Mouse (Mus musculus) hindbrain, embryonic 13.5 days (tissue): ENCODE data around the gene Gm42906. TPM values are rescaled to one million over a fixed set of nuclear protein-coding genes. Genes with fewer than 3 reads are reported as not detected.

Experiments used
- ATAC-seq: fragments of 200-750 bp; cut with Nextera tagmentation; 2 replicates; pipeline ENCODE4 v1.8.0; 2017; ENCODE audit warnings: moderate TSS enrichment; ENCODE audit not compliant: low FRiP score
- H3K27ac ChIP-seq: fragments of 300-500 bp; sonication (generic); 2 replicates; pipeline ENCODE4 v1.5.1; 2015; ENCODE audit warnings: inconsistent platforms, mild to moderate bottlenecking, moderate library complexity
- H3K27me3 ChIP-seq: fragments of 300-500 bp; sonication (generic); 2 replicates; pipeline ENCODE4 v1.6.1; 2015; ENCODE audit warnings: mild to moderate bottlenecking, inconsistent platforms
- H3K36me3 ChIP-seq: fragments of 300-500 bp; sonication (generic); 2 replicates; pipeline ENCODE4 v1.6.1; 2015; ENCODE audit warnings: mild to moderate bottlenecking, inconsistent platforms
- H3K4me1 ChIP-seq: fragments of 300-500 bp; sonication (generic); replicated peaks from 2 replicates; pipeline ENCODE4 v1.6.1; 2015; ENCODE audit warnings: inconsistent platforms
- H3K4me2 ChIP-seq: fragments of 300-500 bp; sonication (generic); 2 replicates; pipeline ENCODE4 v1.6.1; 2015; ENCODE audit warnings: inconsistent platforms, mild to moderate bottlenecking, moderate library complexity
- H3K4me3 ChIP-seq: fragments of 300-500 bp; sonication (generic); 2 replicates; pipeline ENCODE4 v1.5.1; 2015; ENCODE audit warnings: mild to moderate bottlenecking, inconsistent platforms
- H3K9ac ChIP-seq: fragments of 300-500 bp; sonication (generic); 2 replicates; pipeline ENCODE4 v1.6.1; 2015; ENCODE audit warnings: mild to moderate bottlenecking, inconsistent platforms
- H3K9me3 ChIP-seq: fragments of 300-500 bp; sonication (generic); 2 replicates; pipeline ENCODE4 v1.6.1; 2016; ENCODE audit warnings: inconsistent platforms
- WGBS: fragments of 180-500 bp; shearing (Covaris S2); methylation state at CpG from one replicate; pipeline ENCODE4 v1.1.7; 2015; 5-methylcytosine and 5-hydroxymethylcytosine counted together
- polyA plus RNA-seq: library from polyadenylated mRNA; unstranded; fragments of >200 nt; fragmentation: Nextera tagmentation; extraction: Ambion mirVana; gene quantifications from 2 replicates; pipeline ENCODE4 v1.2.1, GENCODE M21; 2015

Gene Gm42906
- polyA plus RNA-seq, 1 experiment from 2014 or later, result not detected

DNA sequence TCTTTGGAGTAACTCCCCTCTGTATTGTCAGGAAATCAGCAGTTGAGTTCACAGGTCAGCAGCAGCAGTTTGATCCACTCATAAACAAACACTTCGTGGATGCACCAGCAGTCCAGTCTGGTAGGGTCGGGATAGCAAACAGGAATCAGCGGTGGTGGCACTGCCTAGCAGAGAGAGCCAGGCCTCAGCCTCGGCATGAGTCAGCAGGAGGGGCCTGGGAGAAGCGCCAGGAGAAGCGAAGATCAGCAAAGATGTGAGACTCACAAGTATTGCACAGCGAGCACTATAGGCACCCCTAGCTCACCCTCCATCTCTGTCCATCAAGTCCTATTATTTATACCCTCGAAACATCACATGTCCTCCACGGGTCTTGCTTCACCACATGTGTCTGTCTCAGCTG is 189.2 kb downstream of the Gm42906 start:
- Histone ChIP-seq H3K4me1 (peaks cover 3% of the 10 kb centered on the region; the same call in 1 of the 2 replicates), H3K27me3 (peaks cover 11% of the 10 kb centered on the region; the same call in 1 of the 2 replicates), H3K4me2 (no peak overlapping the region), H3K9me3 (no peaks in the 10 kb centered on the region), H3K4me3 (no peak overlapping the region), H3K27ac (no peak overlapping the region), H3K36me3 (no peaks in the 10 kb centered on the region), H3K9ac (no peak overlapping the region)
- 78% methylated on average over 9 of the region's 9 CpGs for WGBS
- ATAC-seq, result no peak

DNA sequence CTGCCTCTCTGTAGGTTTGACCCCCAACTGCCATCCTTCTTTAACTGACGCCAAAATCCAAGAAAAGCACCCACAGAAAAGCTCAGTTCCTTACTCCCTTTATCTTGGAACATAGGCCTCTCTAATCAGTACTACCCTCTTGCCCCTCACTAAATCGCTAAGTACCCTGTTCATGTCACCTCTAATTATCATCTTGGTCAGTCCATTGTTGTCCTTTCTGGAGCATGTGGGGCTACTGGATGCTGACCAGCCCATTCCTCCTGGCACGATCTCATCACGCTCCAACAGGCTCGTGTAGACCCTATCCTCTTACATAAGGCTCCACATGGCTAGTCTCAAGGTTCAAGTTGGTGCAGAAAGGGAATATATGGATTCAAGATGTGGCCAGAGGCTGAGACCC is 191.6 kb downstream of the Gm42906 start:
- ATAC-seq, result no peak
- Histone ChIP-seq H3K4me1 (peaks cover 15% of the 10 kb centered on the region), H3K4me2 (no peak overlapping the region), H3K27me3 (peaks cover 27% of the 10 kb centered on the region), H3K9me3 (no peaks in the 10 kb centered on the region), H3K36me3 (no peaks in the 10 kb centered on the region), H3K4me3 (no peak overlapping the region), H3K9ac (no peak overlapping the region), H3K27ac (no peak overlapping the region)
- 80% methylated on average over 5 of the region's 5 CpGs for WGBS

DNA sequence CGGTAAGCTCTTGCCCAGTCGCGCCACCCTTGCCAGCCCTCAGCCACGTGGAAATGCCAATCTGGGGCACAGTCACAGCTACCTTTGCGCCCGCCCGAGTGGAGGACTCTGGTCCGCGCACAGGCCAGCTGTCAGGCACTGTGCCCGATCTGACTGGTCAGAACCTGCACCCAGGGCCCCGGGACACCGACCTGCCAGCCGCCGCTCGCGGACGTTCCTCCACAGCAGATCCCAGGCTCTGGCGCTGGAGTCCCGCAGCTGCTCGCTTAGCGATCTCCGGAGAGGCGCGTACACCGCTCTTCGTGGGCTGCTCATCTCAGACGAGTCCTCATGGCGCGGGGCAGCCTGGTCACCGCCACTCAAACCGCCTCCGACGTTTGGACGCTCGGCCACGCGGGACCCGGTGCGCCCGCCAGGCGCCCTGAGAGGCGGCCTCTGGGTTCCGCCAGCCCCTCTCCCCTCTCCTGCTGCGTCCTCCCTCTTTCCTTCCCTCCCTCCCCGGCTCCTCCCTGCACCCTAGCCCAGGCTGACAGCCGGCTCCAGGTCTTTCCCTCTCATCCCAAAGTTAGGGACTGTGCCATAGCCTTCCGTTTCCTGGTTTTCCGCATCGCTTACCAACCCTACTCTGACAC is 194.4 kb downstream of the Gm42906 start, which contains the start of gene Stard13:
Gene Stard13 (minus strand): TSS at position 437 of the 632 bp plus-strand sequence.
- H3K27ac ChIP-seq, result no peak within 1 kb of the TSS
- H3K36me3 ChIP-seq, result no peaks in the 10 kb centered on the region
- WGBS, result under 1% methylated on average over 49 of the region's 49 CpGs
- H3K4me3 ChIP-seq, result peak within 1 kb of the TSS; percentile 54
- peak; percentile 85 for ATAC-seq
- peaks cover 15% of the 10 kb centered on the region for H3K4me1 ChIP-seq
- peaks cover 27% of the 10 kb centered on the region for H3K27me3 ChIP-seq
- H3K9me3 ChIP-seq, result no peaks in the 10 kb centered on the region
- H3K9ac ChIP-seq, result peak within 1 kb of the TSS; percentile 79
- peak within 1 kb of the TSS; percentile 95 for H3K4me2 ChIP-seq

DNA sequence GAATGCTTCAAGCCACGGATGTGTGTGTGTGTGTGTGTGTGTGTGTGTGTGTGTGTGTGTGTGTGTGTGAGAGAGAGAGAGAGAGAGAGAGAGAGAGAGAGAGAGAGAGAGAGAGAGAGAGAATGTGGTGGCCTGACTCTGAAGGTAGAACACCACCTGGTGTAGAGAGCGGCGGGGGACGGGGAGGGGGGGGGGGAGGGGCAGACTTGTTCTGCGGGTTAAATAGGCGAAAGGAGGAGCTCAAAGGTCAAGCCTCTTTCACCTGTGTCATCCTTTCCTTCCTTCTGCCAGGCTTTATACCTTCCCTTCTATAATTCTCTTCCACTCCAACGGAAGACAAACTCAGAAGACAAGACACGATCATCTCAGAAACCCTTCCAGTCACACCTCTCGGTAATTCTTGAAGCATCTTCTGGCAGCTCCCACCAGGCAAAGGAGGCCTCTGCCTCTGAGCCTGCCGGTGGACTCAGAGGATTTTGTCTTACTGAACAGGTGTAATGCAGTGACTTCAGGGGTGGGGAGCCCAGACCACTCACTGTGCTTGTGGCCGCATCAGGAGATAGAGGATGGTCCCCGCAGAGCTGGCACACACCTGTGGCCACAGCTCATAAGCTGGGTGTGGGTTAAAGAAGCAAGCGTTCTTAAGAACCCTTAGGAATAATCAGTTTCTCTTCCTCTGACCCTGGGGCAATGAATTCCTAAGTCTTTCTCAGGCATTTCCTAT is 195.2 kb downstream of the Gm42906 start:
- Histone ChIP-seq H3K9ac (peak overlapping the region; percentile 79; the same call in 1 of the 2 replicates), H3K4me3 (peak overlapping the region; percentile 54), H3K4me1 (peaks cover 15% of the 10 kb centered on the region), H3K4me2 (peak overlapping the region; percentile 95), H3K27ac (no peak overlapping the region), H3K9me3 (no peaks in the 10 kb centered on the region), H3K36me3 (no peaks in the 10 kb centered on the region), H3K27me3 (peaks cover 27% of the 10 kb centered on the region)
- WGBS, result 37% methylated on average over 9 of the region's 13 CpGs
- 0 out of 2 replicates have a peak, but pooled peaks have one; percentile 14 for ATAC-seq

DNA sequence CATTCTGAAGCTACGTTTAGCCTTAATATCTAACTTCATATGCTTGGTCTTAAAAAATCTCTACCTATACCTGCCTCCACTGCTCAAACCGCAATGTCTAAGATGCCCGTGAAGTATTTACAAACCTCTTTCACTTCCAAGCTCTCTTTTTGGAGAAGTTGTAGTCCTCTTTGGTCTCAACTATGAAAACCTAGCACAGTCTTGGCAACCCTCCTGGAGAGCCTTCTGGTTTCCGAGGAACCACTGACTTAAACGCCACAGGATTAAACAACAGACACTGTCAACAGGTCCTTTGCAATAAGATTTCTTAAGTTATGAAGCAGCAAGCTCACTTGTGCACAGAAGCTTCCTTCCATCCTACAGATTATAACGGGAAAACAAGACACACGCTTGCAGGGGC is 196.1 kb downstream of the Gm42906 start:
- H3K36me3 ChIP-seq, result no peaks in the 10 kb centered on the region
- H3K4me1 ChIP-seq, result peaks cover 15% of the 10 kb centered on the region
- H3K4me2 ChIP-seq, result no peak overlapping the region
- peaks cover 27% of the 10 kb centered on the region for H3K27me3 ChIP-seq
- ATAC-seq, result no peak
- WGBS, result 91% methylated on average over 7 of the region's 7 CpGs
- H3K4me3 ChIP-seq, result no peak overlapping the region
- no peaks in the 10 kb centered on the region for H3K9me3 ChIP-seq
- H3K27ac ChIP-seq, result no peak overlapping the region
- no peak overlapping the region for H3K9ac ChIP-seq

DNA sequence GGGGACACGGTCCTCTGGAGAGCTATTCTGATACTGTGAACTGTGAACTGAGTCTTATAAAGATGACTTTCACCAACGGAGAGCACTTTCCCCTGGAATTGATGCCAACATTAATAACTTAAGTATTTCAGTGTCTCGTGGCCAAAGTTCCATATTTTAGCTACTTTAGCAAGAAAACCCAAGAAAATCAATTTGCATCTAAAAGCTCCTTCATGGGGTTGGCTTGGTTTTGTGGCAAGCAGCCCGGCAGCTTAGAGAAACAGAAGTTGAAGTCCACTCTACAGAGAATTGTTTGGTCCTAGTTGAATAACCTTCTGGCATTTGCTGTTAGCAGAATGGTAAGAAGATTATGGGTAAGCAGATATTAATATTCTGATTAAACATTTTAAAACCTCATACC is 196.6 kb downstream of the Gm42906 start:
- Histone ChIP-seq H3K4me2 (no peak overlapping the region), H3K27ac (no peak overlapping the region), H3K4me3 (no peak overlapping the region), H3K4me1 (peaks cover 15% of the 10 kb centered on the region), H3K9me3 (no peaks in the 10 kb centered on the region), H3K36me3 (no peaks in the 10 kb centered on the region), H3K9ac (no peak overlapping the region), H3K27me3 (peaks cover 27% of the 10 kb centered on the region)
- ATAC-seq, result no peak
- WGBS, result 88% methylated on average over 4 of the region's 4 CpGs

DNA sequence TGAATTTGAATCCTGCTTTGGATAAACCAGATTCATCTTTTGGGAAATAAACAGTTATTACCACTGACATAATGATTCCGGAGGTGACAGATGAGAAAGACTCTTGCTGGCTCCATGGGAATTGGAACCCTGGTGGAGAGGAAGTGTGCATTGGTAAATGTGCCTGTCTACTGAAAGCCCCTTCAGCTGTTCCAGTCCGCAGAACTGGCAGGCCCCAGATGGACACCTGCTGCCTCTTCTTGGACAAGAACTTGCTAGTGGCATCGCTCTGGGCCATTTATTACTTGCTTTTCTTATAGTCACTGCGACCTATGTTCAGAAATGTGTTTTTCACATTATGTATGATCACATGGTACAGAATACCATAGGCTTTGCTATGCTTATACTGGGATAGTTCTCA is 197.5 kb downstream of the Gm42906 start:
- H3K27me3 ChIP-seq, result peaks cover 27% of the 10 kb centered on the region
- H3K9me3 ChIP-seq, result no peaks in the 10 kb centered on the region
- no peak overlapping the region for H3K9ac ChIP-seq
- no peak overlapping the region for H3K27ac ChIP-seq
- no peaks in the 10 kb centered on the region for H3K36me3 ChIP-seq
- H3K4me2 ChIP-seq, result no peak overlapping the region
- no peak overlapping the region for H3K4me3 ChIP-seq
- peaks cover 15% of the 10 kb centered on the region for H3K4me1 ChIP-seq
- ATAC-seq, result no peak
- WGBS, result 85% methylated on average over 4 of the region's 4 CpGs

DNA sequence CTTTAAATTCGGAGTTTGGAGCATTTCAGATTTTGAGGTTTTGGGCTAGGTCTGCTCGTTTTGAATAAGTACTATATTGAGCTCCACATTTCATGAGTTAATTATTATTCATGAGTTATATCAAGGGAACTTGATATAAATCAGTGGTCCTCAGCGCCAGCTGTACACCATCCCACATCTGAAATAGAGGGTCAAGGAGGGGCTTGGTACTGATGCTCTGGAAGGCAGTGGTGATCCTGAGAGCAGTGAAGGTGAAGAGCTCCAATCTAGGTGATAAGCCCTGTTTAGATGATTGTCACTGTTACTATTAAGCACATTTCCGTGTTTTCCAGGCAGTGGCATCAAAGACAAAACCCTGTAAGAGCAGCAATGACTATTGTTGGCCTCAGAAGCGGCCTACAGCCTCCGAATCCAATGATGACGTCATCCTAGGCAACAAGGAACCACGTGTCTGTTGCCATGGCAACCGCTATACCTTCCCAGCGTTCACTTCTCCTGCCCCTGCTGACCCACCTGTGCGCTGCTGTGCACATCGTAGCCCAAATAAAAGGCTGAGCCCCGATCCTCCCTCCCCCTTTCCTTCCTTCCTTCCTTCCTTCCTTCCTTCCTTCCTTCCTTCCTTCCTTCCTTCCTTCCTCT is 199.5 kb downstream of the Gm42906 start:
- peaks cover 14% of the 10 kb centered on the region for H3K27me3 ChIP-seq
- H3K9ac ChIP-seq, result no peak overlapping the region
- WGBS, result 64% methylated on average over 13 of the region's 13 CpGs
- H3K4me2 ChIP-seq, result no peak overlapping the region
- no peak overlapping the region for H3K27ac ChIP-seq
- ATAC-seq, result no peak
- H3K4me3 ChIP-seq, result no peak overlapping the region
- peaks cover 9% of the 10 kb centered on the region for H3K4me1 ChIP-seq
- H3K36me3 ChIP-seq, result no peaks in the 10 kb centered on the region
- H3K9me3 ChIP-seq, result no peaks in the 10 kb centered on the region

DNA sequence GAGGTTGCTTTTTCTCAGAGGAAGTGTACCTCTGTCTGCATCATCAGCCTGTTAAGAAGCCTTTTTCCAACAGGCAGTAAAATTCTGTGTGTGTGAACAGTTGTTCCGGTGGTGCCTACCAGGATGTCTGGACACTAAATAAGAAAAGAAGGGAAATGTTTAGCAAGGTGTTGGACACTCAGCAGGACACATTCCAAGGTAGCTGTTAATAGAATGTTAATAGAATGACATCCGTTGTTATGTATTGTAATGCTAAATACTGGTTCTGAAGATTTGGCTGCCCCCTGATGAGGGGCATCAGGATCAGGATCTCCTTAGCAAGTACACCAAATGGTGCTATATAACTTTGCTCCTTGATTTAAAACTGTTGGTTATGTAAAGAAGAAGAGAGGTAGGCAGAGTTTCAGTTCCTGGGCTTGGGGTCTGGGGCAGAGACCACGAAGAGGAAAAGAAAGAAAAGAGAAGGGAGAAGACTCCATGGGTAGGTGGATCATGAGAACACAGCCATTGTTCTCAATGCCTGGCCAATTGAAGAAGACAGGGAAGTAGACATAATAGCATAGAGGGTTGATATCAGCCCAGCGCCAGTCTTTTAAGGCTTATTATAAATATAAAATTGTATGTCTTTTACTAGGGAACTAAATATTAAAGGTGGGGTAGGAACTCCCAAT is 204.1 kb downstream of the Gm42906 start:
- H3K27ac ChIP-seq, result no peak overlapping the region
- no peaks in the 10 kb centered on the region for H3K9me3 ChIP-seq
- 70% methylated on average over 4 of the region's 4 CpGs for WGBS
- H3K27me3 ChIP-seq, result no peaks in the 10 kb centered on the region
- H3K4me1 ChIP-seq, result peaks cover 2% of the 10 kb centered on the region; the same call in 1 of the 2 replicates
- no peak overlapping the region for H3K9ac ChIP-seq
- no peak for ATAC-seq
- H3K4me3 ChIP-seq, result no peak overlapping the region
- H3K4me2 ChIP-seq, result no peak overlapping the region
- no peaks in the 10 kb centered on the region for H3K36me3 ChIP-seq

DNA sequence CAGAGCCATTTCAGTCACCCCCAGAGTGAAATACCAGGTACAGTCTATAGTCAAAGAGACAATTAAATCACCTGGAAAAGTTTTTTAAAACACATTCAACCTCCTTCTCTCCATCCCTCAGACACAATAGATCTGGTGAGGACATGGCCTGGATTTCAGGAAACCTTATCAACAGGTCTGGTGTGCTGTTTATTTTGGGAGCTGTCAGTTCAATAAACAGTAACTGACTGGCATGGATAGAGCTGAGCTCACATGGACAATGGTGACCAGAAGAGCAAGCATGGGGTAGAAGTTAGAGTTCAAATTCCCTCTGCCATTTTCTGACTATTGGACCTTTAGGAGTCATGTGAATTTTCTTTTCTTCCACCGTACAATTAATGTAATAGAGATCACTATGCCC is 205.2 kb downstream of the Gm42906 start:
- H3K9ac ChIP-seq, result no peak overlapping the region
- peaks cover 2% of the 10 kb centered on the region; the same call in 1 of the 2 replicates for H3K4me1 ChIP-seq
- WGBS, result 88% methylated on average over 1 of the region's 1 CpGs
- no peak for ATAC-seq
- H3K4me2 ChIP-seq, result no peak overlapping the region
- H3K27me3 ChIP-seq, result no peaks in the 10 kb centered on the region
- no peaks in the 10 kb centered on the region for H3K36me3 ChIP-seq
- no peaks in the 10 kb centered on the region for H3K9me3 ChIP-seq
- no peak overlapping the region for H3K27ac ChIP-seq
- H3K4me3 ChIP-seq, result no peak overlapping the region

DNA sequence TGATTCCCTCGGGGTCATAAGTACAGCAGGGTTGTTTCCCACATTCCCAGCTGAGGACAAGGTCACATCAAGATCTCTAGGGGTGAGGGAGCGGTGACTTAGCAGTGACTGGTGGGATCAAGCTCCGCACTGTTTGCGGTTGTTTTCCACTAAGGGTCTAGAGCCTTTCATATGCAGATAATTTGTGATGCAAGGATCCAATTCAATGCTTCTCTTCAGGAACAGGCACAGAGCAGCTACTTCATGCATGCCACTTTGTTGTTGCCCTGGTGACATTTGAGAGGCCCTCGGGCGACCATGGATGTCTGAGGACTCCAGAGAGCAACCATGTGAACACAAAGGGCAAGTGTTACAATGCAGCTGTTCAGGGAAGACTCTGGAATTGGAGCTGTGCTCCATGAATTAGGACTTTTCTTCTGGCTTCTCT is 209.3 kb downstream of the Gm42906 start:
- Histone ChIP-seq H3K27ac (no peak overlapping the region), H3K27me3 (no peaks in the 10 kb centered on the region), H3K36me3 (no peaks in the 10 kb centered on the region), H3K9me3 (no peaks in the 10 kb centered on the region), H3K9ac (no peak overlapping the region), H3K4me2 (no peak overlapping the region), H3K4me1 (peaks cover 2% of the 10 kb centered on the region; the same call in 1 of the 2 replicates), H3K4me3 (no peak overlapping the region)
- peak; percentile 72; the same call in 1 of the 2 replicates for ATAC-seq
- WGBS, result 12% methylated on average over 6 of the region's 6 CpGs

DNA sequence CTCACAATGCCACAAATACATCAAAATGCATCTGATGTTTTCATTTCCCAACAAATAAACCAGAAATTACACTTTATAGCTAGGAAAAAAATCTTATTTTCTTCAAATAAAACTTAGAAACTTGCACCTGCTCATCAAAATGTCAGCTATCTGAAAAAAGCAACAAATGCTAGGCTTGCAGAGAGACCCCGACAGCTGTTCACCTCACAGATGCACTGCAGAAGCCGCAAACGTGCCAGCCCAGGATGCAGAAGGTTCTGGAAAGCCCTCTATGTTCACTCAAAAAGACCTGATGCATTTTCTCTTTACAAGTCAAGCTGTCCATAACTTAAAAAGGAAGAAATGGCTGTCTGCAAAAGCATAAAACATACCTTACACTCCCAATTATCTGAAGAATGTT is 214.9 kb downstream of the Gm42906 start:
- no peak overlapping the region for H3K4me2 ChIP-seq
- H3K9ac ChIP-seq, result no peak overlapping the region
- H3K4me1 ChIP-seq, result no peaks in the 10 kb centered on the region
- H3K27ac ChIP-seq, result no peak overlapping the region
- H3K9me3 ChIP-seq, result no peaks in the 10 kb centered on the region
- H3K4me3 ChIP-seq, result no peak overlapping the region
- no peaks in the 10 kb centered on the region for H3K27me3 ChIP-seq
- H3K36me3 ChIP-seq, result no peaks in the 10 kb centered on the region
- no peak for ATAC-seq
- 81% methylated on average over 3 of the region's 3 CpGs for WGBS
